Mouse (Mus musculus): ENCODE data around the gene Pcnx3.
A peak's percentile ranks its signal among the peaks of the same experiment; 100 is the strongest.

The Pcnx3 gene

DNA sequence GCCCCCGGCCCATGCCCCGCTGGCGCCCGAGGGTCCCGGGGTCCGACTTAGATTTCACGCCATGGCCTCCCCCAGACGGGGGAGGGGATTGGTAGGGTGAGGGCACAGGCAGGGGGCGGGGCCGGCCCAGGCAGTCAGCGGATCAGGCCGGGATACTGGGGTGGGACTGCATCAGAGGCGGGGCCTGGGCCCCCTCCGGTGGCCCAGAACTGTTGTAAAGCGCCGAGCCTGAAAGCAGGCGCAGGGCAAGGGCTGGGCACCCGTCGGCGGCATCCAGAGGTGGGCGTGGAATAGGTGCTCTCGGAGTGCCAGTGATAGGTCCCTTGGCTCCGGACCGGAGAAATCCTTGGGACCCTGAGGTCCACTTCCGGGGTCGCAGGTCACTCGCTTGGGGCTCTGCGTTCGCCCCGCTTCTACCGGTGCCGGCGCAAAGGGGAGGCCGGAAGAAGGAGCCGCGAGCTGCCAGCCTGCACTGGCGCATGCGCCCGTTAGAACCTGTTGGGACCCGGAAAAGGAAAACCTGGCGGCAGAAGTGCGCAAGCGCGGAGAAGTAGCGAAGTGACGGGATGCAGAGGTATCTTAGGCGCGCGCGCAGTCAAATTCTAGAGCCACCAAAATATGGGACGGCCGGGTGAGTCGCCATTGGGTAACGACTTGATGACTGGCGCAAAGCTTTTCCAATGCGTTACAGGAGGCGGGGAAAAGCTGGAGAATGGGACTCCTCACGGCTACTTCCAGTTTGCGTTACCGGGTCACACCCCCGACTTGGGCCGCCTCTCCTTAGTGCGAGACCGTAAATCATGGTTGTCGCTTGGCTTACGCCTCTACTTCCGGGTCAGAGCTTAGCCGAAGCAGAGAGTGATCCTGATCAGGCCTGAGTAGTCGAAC is at the start of gene Pcnx3, which contains the start of gene Map3k11:
Gene Pcnx3, minus strand, starts transcription at position 709 of the 888 bp plus-strand sequence.
Gene Map3k11, plus strand, starts transcription at position 543 of the 888 bp plus-strand sequence.
- peak; percentile 96 for DNase-seq

DNA sequence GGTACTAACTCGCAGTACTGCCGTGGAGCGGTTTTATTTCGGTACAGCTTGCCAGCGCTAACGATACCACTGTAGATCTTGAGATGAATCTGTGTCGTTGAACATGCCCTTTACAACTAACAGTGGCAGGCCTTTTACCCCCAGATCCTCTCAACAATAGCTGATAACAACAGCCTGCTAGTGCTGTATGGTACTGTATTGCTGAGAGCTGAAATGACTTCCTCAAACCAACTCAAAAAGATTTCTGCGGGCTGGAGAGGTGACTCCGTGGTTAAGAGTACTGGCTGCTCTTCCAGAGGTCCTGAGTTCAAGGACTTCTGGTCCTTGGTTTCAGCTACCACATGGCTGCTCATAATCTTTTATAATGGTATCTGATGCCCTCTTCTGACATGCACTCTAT is 45.6 kb upstream of the Pcnx3 start:
- no peak for DNase-seq

DNA sequence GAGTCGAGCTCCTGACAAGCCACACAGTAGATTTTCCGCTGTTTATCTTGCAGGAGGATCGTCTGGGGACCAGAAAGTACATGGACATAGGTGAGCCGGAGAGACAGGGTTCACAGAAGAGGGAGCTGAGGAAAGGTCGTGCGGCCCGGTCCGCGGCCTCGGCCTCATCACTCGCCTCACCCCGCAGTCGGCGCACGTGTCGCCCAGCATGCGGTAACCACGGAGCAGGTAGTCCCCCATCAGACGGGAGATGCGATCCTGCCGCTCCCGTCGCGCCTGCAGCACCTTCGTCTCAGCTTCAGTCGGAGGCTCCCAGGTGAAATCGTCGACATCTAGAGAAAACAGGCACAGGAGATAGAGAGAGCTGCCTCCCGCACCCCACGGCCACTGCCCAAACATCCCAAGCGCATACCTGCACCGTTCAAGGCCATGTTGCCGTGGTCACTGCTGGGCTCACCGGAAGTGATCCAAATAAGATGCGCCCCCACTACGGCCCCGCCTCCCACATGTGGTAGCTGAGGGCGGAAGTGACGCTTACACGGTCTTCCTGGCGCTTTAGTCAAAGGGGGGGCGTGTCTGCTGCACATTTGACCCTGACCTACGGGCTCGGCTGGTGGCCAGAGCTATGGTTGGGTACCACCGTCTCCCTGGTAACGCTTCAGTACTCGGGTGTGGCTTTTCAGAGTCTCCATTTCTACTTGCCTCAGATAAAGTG is 42.7 kb upstream of the Pcnx3 start:
- DNase-seq = peak; percentile 89

DNA sequence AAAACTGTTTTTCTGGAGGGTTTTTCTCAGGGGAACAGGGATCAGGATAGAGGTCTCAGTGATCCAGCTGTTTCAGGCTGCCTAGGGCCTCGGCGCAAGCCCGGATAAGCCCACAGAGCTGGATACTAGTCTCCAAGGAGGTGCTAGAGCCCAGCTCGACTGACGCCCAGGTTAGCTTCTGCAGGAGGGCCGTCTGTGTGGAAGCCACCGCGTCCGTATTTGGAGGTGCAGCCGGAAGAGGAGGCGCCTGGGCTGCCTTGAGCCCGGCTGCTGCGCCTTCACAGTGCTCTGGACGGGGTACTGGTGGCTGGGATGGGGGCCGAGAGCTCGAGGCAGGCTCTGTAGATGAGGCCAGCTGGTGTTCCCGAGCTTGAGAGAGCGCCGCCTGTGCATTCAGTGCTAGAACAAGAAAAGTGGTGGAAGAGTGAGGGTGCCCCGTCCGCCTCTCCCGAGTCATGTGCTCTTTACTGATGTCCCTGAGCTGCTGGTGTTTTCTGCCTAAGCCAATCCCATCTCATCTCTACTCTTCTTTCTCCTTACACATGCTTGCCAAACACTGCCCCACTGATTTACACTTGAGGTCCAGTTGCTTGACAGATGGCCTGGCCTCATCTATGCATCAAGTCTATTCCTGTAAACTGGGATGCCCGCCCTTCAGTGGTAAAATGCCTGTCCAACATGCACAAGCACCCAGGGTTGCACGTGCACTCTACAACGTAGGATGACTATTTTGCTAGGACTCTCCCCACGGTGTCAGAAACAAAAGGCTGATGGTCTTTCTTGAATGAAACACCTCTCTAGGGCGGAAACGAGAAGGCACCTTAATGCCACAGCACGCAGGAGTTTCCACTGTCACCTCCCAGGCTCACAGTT is 41.8 kb upstream of the Pcnx3 start:
- DNase-seq = peak; percentile 52

GRCm38 (mm10) chr19:5729444-5729815 is 40.7 kb upstream of the Pcnx3 start, which contains the start of gene Fam89b:
Gene Fam89b (minus strand): TSS chr19:5729653.
- DNase-seq = peak; percentile 77

GRCm38 (mm10) chr19:5728631-5729443 is 40.1 kb upstream of the Pcnx3 start:
- DNase-seq = peak; percentile 61

DNA sequence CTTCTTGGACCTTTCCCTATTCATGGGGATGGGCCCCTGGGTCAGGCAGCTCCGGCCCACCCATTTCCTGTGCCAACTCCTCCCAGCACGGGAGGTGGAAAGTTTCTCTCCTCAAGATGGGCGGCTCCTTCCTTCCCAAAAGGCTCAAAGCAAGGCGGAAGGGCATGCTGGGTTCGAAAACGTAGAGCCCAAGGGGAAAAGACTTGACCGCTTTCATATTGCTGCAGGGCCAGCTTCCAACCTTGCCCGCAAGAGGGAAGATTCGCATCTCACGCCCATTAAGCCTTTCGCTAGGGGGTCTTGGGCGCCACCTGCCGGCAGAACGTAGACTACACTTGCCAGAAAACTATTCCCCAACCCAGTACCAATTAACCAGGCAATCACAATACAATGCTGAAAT is 39.0 kb upstream of the Pcnx3 start:
- peak; percentile 87 for DNase-seq

GRCm38 (mm10) chr19:5726961-5727578 is 38.4 kb upstream of the Pcnx3 start:
- no peak for DNase-seq

GRCm38 (mm10) chr19:5725767-5726515 is 37.2 kb upstream of the Pcnx3 start, which contains the start of gene Ehbp1l1:
Gene Ehbp1l1 (minus strand): TSS chr19:5726317.
- DNase-seq = no peak

DNA sequence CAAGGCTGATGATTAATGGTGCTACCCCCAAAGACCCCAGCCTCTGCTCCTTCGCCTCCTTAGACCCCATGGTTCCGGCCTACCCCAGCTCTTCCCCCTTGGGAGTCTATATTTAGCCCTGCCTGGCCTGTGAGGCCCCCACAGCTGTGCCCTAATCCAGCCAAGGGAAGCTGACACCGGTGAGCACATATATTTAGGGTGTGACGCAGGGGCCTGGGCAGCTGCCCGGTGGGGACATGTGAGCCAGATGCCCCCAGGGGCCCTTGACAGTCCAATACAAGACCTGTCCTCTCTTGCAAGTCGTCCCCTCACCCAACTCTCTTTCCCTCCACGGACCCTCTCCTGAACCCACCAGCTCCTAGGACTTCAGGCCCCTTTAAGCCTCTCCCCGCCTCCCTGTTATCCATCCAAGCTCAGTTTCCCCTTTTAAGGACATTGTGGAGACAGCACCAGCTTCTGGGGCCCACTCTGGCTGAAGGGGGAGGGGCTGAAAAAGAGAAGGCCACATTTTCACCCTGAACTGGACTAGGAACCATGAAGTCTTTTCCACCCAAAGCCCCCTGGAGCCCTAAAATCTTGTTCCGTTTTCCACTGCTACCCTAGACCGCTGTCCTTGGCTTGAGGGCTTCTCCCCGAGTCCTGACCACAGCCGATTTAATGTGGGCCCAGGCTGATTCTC is 36.5 kb upstream of the Pcnx3 start:
- DNase-seq = no peak

- DNase-seq = no peak
Measured at GRCm38 (mm10) chr19:5724549-5724941, 35.8 kb upstream of the Pcnx3 start.

DNA sequence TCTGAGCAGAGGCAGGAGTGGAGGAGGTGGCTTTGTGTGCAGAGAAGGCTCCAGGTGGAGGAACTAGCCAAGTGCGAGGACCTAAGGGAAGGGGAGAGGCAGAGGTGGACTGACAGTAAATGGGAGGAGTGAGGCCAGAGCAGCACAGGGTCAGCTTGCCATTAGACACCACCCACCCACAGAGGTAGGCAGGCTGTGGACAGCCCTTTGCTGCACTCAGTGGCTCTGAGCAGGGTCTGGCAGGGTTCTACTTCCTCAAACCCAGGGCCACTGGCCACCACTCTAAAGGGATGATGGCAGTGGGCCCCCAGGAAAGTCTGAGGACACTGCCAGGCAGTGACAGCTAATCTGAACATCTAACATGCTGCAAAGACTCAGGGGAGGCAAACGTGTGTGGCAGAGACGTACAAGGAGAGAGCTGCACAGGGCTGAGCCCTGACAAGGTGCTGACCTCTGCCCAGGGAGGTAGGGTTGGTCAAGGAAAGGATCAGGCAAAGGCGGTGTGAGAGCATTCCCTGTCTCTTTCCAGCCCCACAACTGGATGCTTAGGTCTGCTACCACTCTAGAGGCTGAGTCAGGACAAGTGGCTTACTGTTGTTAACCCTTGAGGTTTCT is 35.3 kb upstream of the Pcnx3 start:
- DNase-seq = no peak

GRCm38 (mm10) chr19:5722848-5723425 is 34.2 kb upstream of the Pcnx3 start:
- no peak for DNase-seq

- no peak for DNase-seq
Measured at GRCm38 (mm10) chr19:5721233-5721632, 32.5 kb upstream of the Pcnx3 start.

GRCm38 (mm10) chr19:5716955-5717354 is 28.2 kb upstream of the Pcnx3 start:
- DNase-seq = no peak

- no peak for DNase-seq
Measured at GRCm38 (mm10) chr19:5715793-5716688, 27.3 kb upstream of the Pcnx3 start.

DNA sequence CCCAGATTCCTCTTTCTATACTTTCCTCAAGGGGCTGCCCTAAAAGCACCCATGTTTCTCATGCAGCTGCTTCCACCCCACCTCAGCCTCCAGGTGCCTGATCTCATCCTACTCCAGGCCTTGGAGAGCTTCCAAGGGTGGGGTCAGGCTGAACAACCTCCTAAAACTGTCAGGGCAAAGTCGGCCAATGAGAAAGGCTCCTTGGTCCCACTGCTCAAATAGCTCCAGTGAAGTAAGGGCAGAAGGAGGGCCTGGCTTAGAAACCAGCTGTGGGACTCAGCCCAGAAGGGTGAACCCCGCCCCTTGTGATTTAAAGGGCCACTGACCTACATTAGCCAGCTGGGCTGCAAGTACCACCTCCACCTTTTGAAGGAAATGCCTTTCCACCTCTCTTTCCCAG is 25.0 kb upstream of the Pcnx3 start:
- no peak for DNase-seq

DNA sequence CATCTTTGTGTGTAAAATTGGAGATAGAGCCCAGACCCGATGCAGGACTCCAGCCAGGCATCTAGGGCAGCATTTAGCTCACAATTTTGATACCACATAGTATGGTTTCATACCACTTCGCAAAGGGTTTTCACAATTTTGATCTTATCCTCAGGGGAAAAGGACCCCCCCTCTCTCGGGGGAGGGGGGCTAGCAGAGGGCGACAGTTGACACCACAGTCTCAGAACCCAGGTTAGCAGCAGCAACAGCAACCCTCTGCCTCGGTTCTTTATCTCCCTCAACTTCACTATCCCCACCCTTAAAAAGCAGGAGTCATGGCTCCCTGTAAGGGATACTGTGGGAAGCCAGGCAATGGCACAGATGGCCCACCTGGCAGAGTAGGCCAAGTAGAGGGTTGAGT is 24.5 kb upstream of the Pcnx3 start:
- no peak for DNase-seq

Data from cerebellum, adult 8-10 months (tissue).